Mouse (Mus musculus) neutrophil, adult 5-6 weeks (primary cell): Measurements from ENCODE around the gene Vmn1r20. TPM values are rescaled to one million over a fixed set of nuclear protein-coding genes. Genes with fewer than 3 reads are reported as not detected.
"Not testable (repeated sequence)": the region's sequence is repeated elsewhere in the genome, so short reads cannot be mapped to it uniquely, and the experiment has no call there.

Experiments
- ATAC-seq: fragments of 151-379, 151-347 bp; 2 replicates; pipeline ENCODE4 v1.8.0; 2017; ENCODE audit warnings: mild to moderate bottlenecking, moderate TSS enrichment; ENCODE audit not compliant: insufficient number of reproducible peaks, poor library complexity, low FRiP score, severe bottlenecking; ENCODE audit errors: extremely low read depth
- total RNA-seq: library from RNA; stranded (forward); fragments of 200-1000 nt; gene quantifications from 2 replicates; pipeline ENCODE4 v1.2.3, GENCODE M21; 2017

The Vmn1r20 gene
- total RNA-seq = not detected in 2 replicates

DNA sequence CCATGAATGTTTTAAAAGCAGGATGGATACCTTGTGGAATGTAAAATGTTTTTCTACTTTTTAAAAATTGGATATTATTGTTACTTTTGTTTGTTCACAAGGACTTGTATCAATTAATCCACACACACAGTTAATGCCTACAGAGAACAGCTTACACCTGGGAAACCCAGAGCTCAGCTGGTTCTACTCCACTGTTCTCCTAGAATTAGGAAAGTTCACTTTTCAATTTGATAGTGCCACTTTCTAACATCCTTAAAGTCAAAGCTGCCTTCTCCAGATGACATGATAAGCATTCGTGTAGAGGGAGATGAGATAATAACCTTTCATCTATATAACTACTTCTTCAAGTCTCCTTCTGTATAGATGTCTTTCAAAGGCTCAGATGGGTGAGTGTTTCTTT, at the start of gene Vmn1r20:
Vmn1r20 (plus strand) TSS at position 301 of the 400 bp plus-strand sequence.
- no peak for ATAC-seq

DNA sequence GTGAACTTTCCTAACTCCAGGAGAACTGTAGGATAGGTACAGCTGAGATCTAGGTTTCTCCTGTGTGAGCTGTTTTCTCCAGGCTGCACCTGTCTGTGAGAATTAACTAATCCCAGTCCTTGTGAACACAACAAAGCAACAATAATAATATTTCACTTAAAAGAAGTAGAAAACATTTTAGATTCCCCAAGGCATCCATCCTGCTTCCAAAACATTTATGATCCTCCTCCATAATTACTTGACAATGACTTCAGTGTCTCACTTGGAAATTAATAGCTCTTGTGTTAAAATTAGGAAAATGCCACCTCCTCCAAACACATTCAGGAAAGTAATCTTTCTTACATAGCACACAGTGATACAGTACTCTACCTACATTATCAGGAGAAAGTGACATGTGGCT, 33.0 kb upstream of the Vmn1r20 start, which contains the start of gene Vmn1r18:
Vmn1r18 (minus strand) TSS at position 101 of the 400 bp plus-strand sequence.
- ATAC-seq = no peak

DNA sequence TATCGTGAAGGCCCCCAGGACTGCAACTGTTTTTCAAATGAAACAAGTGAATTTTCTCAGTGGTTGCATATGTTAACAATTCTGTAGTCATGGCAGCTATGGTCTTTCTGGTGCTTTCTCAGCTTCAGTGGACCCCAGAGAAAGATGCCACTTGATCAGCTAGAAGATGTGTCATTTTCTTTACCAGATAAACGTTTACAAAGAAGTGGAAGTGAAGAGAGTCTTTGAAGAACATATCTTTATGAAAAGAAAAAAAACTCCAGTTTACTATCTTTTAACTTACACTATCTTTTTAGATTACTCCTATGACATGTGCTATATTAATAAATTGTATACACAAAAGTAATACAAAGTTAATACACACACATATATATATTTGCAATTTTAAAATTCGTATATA, 25.2 kb upstream of the Vmn1r20 start, which contains the start of gene Vmn1r19:
Vmn1r19 (plus strand) TSS at position 301 of the 400 bp plus-strand sequence.
- ATAC-seq = not testable (repeated sequence)

DNA sequence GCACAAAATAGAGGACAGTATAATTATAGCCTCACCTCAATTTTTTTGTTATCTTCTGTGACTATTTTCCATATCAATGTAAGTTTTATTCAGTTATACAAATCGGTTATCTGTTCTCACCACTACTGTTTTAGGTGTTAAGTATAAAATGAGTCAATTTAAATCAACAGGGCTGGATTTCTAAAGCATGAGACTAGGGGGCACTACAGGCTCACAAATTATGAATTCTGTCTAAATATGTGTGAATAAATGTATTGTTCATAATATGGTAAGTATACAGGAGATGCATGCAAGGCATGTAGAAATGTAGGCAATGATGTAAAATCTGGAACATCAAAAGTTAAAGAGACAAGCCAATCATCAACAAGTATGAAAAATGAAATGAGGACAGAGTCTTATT, 2.5 kb downstream of the Vmn1r20 start:
- no peak for ATAC-seq

DNA sequence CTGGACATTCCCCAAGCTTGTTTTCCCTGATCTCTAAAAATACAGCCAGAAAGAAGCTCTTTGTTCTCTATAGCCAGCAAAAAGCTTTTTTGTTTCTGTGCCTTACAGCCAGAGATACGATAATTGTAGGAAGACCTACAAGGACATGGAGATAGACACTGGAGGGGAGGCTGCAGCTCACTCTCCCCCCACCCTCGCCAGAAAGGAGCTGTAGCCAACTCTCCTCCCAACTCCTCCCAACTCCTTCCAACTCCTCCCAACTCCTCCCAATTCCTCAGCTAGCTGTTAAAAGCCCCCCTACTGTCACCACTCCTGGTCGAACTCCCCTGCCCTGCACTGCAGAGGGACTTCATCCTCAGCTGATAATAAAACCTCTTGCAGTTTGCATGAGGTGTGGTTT, 39.4 kb downstream of the Vmn1r20 start:
- ATAC-seq = not testable (repeated sequence)

Other genes starting within 250 kb of the Vmn1r20 start
- not detected in 2 replicates for gene Vmn1r13, start 225.6 kb upstream of the Vmn1r20 start, total RNA-seq
- not detected in 2 replicates for gene Vmn1r14, start 197.2 kb upstream of the Vmn1r20 start, total RNA-seq
- gene Vmn1r15, start 171.0 kb upstream of the Vmn1r20 start, total RNA-seq = not detected in 2 replicates
- 0.12 TPM in 1 of 2 replicates, not detected in the other for gene Vmn1r16, start 99.4 kb upstream of the Vmn1r20 start, total RNA-seq
- not detected in 2 replicates for gene Vmn1r17, start 65.2 kb upstream of the Vmn1r20 start, total RNA-seq
- under 0.01 and 0.12 TPM in 2 replicates for gene Vmn1r18, start 33.1 kb upstream of the Vmn1r20 start, total RNA-seq
- not detected in 2 replicates for gene Vmn1r19, start 25.1 kb upstream of the Vmn1r20 start, total RNA-seq
- 44.7 and 94.0 TPM in 2 replicates for gene Ppm1k, start 106.5 kb downstream of the Vmn1r20 start, total RNA-seq
- gene Herc6, start 152.1 kb downstream of the Vmn1r20 start, total RNA-seq = 38.3 and 43.8 TPM in 2 replicates